Mouse (Mus musculus) cerebellum, adult 11 months (tissue): ENCODE results near the gene Slc43a2.

Source experiments
- DNase-seq: peaks from one replicate; pipeline ENCODE4 v3.0.0; 2022

Slc43a2 gene

GRCm38 (mm10) chr11:75614769-75615168, 83.3 kb downstream of the Slc43a2 start:
- no peak for DNase-seq

GRCm38 (mm10) chr11:75615556-75615955, 84.1 kb downstream of the Slc43a2 start:
- no peak for DNase-seq

- DNase-seq, result no peak
These were observed 87.6 kb downstream of the Slc43a2 start for GRCm38 (mm10) chr11:75619133-75619532.

GRCm38 (mm10) chr11:75620136-75620780, 88.8 kb downstream of the Slc43a2 start:
- peak; percentile 61 for DNase-seq

- DNase-seq, result no peak
These were observed 89.9 kb downstream of the Slc43a2 start for GRCm38 (mm10) chr11:75621426-75621825.

- DNase-seq, result no peak
These were observed 91.3 kb downstream of the Slc43a2 start for GRCm38 (mm10) chr11:75622588-75623329.

- DNase-seq, result no peak
These were observed 92.6 kb downstream of the Slc43a2 start for GRCm38 (mm10) chr11:75624102-75624554.

GRCm38 (mm10) chr11:75625820-75626219, 94.3 kb downstream of the Slc43a2 start:
- no peak for DNase-seq
